ENCODE assay signal across 13 mouse cellular contexts in the genomic region with DNA sequence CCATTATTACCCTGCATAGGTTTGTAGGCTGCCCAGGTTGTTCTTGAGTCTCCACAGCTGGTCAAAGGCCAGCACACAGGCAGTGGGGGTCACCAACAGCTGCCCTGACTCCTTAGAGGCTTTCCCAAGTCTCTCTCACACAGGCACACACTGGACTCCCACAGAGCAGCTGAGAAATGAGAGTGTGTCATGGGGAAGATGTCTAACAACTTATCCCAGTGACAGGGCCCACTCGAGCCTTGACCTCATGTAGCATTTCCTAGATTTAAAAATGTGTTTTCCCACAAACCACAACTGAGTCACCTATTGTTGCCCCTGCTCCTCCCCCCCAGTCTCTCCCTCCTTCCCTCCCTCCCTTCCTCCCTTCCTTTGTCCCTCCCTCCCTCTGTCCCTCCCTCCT.
"Had no signal": no experiment of that assay in that cellular context is flagged by ENCODE, and none has a peak within 500 bp of the region (broad histone marks: within the 10 kb centered on the region; RNA-seq: fewer than 3 reads in every experiment).

No protein-coding gene starts in this region.

- H3K4me1 ChIP-seq: midbrain, embryonic 10.5 days; midbrain, embryonic 12.5 days; neural tube, embryonic 12.5 days had no signal

- ATAC-seq: midbrain, embryonic 16.5 days had no signal

- H3K27me3 ChIP-seq: midbrain, embryonic 12.5 days; neural tube, embryonic 12.5 days had no signal

- H3K36me3 ChIP-seq: midbrain, embryonic 10.5 days; midbrain, embryonic 12.5 days; neural tube, embryonic 12.5 days had no signal

- H3K4me3 ChIP-seq: midbrain, embryonic 10.5 days; midbrain, embryonic 12.5 days; neural tube, embryonic 12.5 days had no signal

- DNase-seq: lung, adult 18-20 months; lung, embryonic 14.5 days; lung, postnatal 10 days; lung, postnatal 4 days; midbrain, embryonic 14.5 days; right cerebral cortex, postnatal 14 days; thymus, adult 18-20 months; thymus, postnatal 14 days; thymus, postnatal 36 days had no signal

- H3K27ac ChIP-seq: midbrain, embryonic 10.5 days; midbrain, embryonic 12.5 days; neural tube, embryonic 12.5 days had no signal

- H3K9ac ChIP-seq: lung, embryonic 14.5 days; midbrain, embryonic 12.5 days; neural tube, embryonic 12.5 days had no signal
